Mouse (Mus musculus): ENCODE data around the gene Ism2.
"Not testable (repeated sequence)": the region's sequence is repeated elsewhere in the genome, so short reads cannot be mapped to it uniquely, and the experiment has no call there.

Gene Ism2

GRCm38 (mm10) chr12:87289100-87289499, 10.4 kb downstream of the Ism2 start:
- DNase-seq (ENCODE audit: low spot score in 2 of 2): no peak

GRCm38 (mm10) chr12:87284726-87285125, 14.8 kb downstream of the Ism2 start:
- DNase-seq (ENCODE audit: low spot score in 2 of 2): no peak

GRCm38 (mm10) chr12:87284268-87284667, 15.2 kb downstream of the Ism2 start:
- no peak for DNase-seq (ENCODE audit: low spot score in 2 of 2)

GRCm38 (mm10) chr12:87283706-87284105, 15.8 kb downstream of the Ism2 start:
- DNase-seq (ENCODE audit: low spot score in 2 of 2): no peak

GRCm38 (mm10) chr12:87282743-87283142, 16.8 kb downstream of the Ism2 start:
- DNase-seq (ENCODE audit: low spot score in 2 of 2): no peak

- DNase-seq (ENCODE audit: low spot score in 2 of 2): no peak
Observed at GRCm38 (mm10) chr12:87281766-87282165, 17.7 kb downstream of the Ism2 start.

- DNase-seq (ENCODE audit: low spot score in 2 of 2): no peak
Observed at GRCm38 (mm10) chr12:87279879-87280278, 19.6 kb downstream of the Ism2 start.

- DNase-seq (ENCODE audit: low spot score in 2 of 2): no peak
Observed at GRCm38 (mm10) chr12:87279350-87279749, 20.2 kb downstream of the Ism2 start.

- no peak for DNase-seq (ENCODE audit: low spot score in 2 of 2)
Observed at GRCm38 (mm10) chr12:87278118-87278730, 21.3 kb downstream of the Ism2 start.

- not testable (repeated sequence) for DNase-seq (ENCODE audit: low spot score in 2 of 2)
Observed at GRCm38 (mm10) chr12:87277251-87277650, 22.3 kb downstream of the Ism2 start.

- DNase-seq (ENCODE audit: low spot score in 2 of 2): no peak
Observed at GRCm38 (mm10) chr12:87274853-87275831, 24.4 kb downstream of the Ism2 start.

- no peak for DNase-seq (ENCODE audit: low spot score in 2 of 2)
Observed at GRCm38 (mm10) chr12:87267682-87268081, 31.8 kb downstream of the Ism2 start.

- no peak for DNase-seq (ENCODE audit: low spot score in 2 of 2)
Observed at GRCm38 (mm10) chr12:87266827-87267603, 32.5 kb downstream of the Ism2 start.

- peak; percentile 91 to 95 for DNase-seq (ENCODE audit: low spot score in 2 of 2)
Observed at GRCm38 (mm10) chr12:87266108-87266826, 33.2 kb downstream of the Ism2 start, which contains the start of the genes Vipas39 and Ahsa1. Gene Vipas39 (minus strand): TSS chr12:87266256. Gene Ahsa1 (plus strand): TSS chr12:87266479.

GRCm38 (mm10) chr12:87265444-87265843, 34.1 kb downstream of the Ism2 start:
- no peak for DNase-seq (ENCODE audit: low spot score in 2 of 2)

- DNase-seq (ENCODE audit: low spot score in 2 of 2): no peak
Observed at GRCm38 (mm10) chr12:87260562-87260961, 38.9 kb downstream of the Ism2 start.

GRCm38 (mm10) chr12:87256629-87257028, 42.9 kb downstream of the Ism2 start:
- no peak for DNase-seq (ENCODE audit: low spot score in 2 of 2)

GRCm38 (mm10) chr12:87253878-87254277, 45.6 kb downstream of the Ism2 start:
- DNase-seq (ENCODE audit: low spot score in 2 of 2): no peak

GRCm38 (mm10) chr12:87250161-87250560, 49.3 kb downstream of the Ism2 start:
- DNase-seq (ENCODE audit: low spot score in 2 of 2): no peak

GRCm38 (mm10) chr12:87238632-87239031, 60.9 kb downstream of the Ism2 start, which contains the start of gene Noxred1:
Gene Noxred1 (minus strand): TSS chr12:87238732.
- no peak for DNase-seq (ENCODE audit: low spot score in 2 of 2)

GRCm38 (mm10) chr12:87236882-87237483, 62.5 kb downstream of the Ism2 start:
- DNase-seq (ENCODE audit: low spot score in 2 of 2): no peak

All from right cerebral cortex, postnatal 36 days (tissue).